ENCODE assay signal across 9 mouse cellular contexts in genomic region chr16:75617651-75618349, GRCm38 (mm10). TPM values are rescaled to one million over a fixed set of nuclear protein-coding genes. Genes with fewer than 3 reads are reported as not detected.
A peak's percentile ranks its signal among the peaks of the same experiment; 100 is the strongest.
DNase-seq lines count a peak whose midpoint lies in the region; ATAC-seq and TF ChIP-seq lines count a peak whose summit lies in the region.
"Had no signal": no experiment of that assay in that cellular context is flagged by ENCODE, and none has a peak within 500 bp of the region (broad histone marks: within the 10 kb centered on the region; RNA-seq: fewer than 3 reads in every experiment).

No protein-coding gene starts in this region.

- TF ChIP-seq CTCF in layer of hippocampus, adult 2 months (conservative IDR thresholded peaks at IDR 0.05) = peak; percentile 81
- TF ChIP-seq CTCF in lung, embryonic 14.5 days (IDR thresholded peaks at IDR 0.05; ENCODE audit: low read depth) = peak; percentile 68

- ATAC-seq in lung, embryonic 14.5 days (ENCODE audit: insufficient read depth) = peak; percentile 41; the same call in 1 of the 2 replicates

- H3K4me1 ChIP-seq in lung, embryonic 14.5 days (ENCODE audit: insufficient read depth) = no peaks in the 10 kb centered on the region
- H3K4me1 ChIP-seq: liver, embryonic 15.5 days had no signal

- DNase-seq in layer of hippocampus, adult 2 months (ENCODE audit: low spot score in 2 of 2) = peak; percentile 19 to 40
- DNase-seq in layer of hippocampus, adult 11-12 months (ENCODE audit: low spot score) = no peak
- peak; percentile 51 for DNase-seq in ES-CJ7 (ENCODE audit: low read depth, low spot score)
- DNase-seq in brain, adult 2 months (ENCODE audit: low read depth, low spot score) = peak; percentile 70
- peak; percentile 2 to 3 for DNase-seq in heart, postnatal 36 days
- peak; percentile 78 for DNase-seq in lung, embryonic 14.5 days
- peak; percentile 16 for DNase-seq in retina, postnatal 7 days (ENCODE audit: low read depth, low spot score)
- no peak for DNase-seq in spleen, postnatal 14 days (ENCODE audit: low spot score in 2 of 2)

- H3K36me3 ChIP-seq in lung, embryonic 14.5 days (ENCODE audit: insufficient read depth) = no peaks in the 10 kb centered on the region
- H3K36me3 ChIP-seq: liver, embryonic 15.5 days had no signal

- H3K4me3 ChIP-seq in layer of hippocampus, adult 2 months = no peak overlapping the region
- no peak overlapping the region for H3K4me3 ChIP-seq in lung, embryonic 14.5 days (ENCODE audit: low read depth, low read length)
- H3K4me3 ChIP-seq: liver, embryonic 15.5 days had no signal

- H3K4me2 ChIP-seq in lung, embryonic 14.5 days = no peak overlapping the region
- H3K4me2 ChIP-seq: liver, embryonic 15.5 days had no signal

- no peak overlapping the region for H3K9ac ChIP-seq in lung, embryonic 14.5 days
- H3K9ac ChIP-seq: liver, embryonic 15.5 days had no signal

- intact Hi-C loops in heart, postnatal 36 days (cut with DNase I) = loop anchor here (1.0 kb wide), 1 partner anchor 1282 kb away; no protein-coding TSS in a partner anchor

- H3K27ac ChIP-seq in layer of hippocampus, adult 2 months = no peak overlapping the region
- no peak overlapping the region for H3K27ac ChIP-seq in lung, embryonic 14.5 days (ENCODE audit: low read depth)
- H3K27ac ChIP-seq: liver, embryonic 15.5 days had no signal

- H3K27me3 ChIP-seq in lung, embryonic 14.5 days (ENCODE audit: insufficient read depth, low read length) = no peaks in the 10 kb centered on the region
- H3K27me3 ChIP-seq: liver, embryonic 15.5 days had no signal

- H3K9me3 ChIP-seq in lung, embryonic 14.5 days (ENCODE audit: low read depth, low read length) = no peaks in the 10 kb centered on the region
- H3K9me3 ChIP-seq: liver, embryonic 15.5 days had no signal

- 72% methylated on average over 2 of the region's 2 CpGs for WGBS in lung, embryonic 14.5 days

RNA-seq across cellular contexts. Expression of gene Rbm11, which starts 25.2 kb away (rescaled TPM):
- 1 to 10 TPM; 6.1 to 7.7 TPM for total RNA-seq in layer of hippocampus, adult 2 months (2021)
- total RNA-seq in heart, postnatal 36 days (2021) = not detected
- 0.42 and 0.45 TPM in 2 replicates for polyA plus RNA-seq in lung, embryonic 14.5 days (2014; fragmentation: Nextera tagmentation; extraction: Ambion mirVana)

RNA-seq across cellular contexts. Expression of gene Lipi, which starts 31.9 kb away (rescaled TPM):
- total RNA-seq in layer of hippocampus, adult 2 months (2021) = under 1 TPM in 1 of 2 experiments, not detected in 1; 0.17 TPM
- not detected for total RNA-seq in heart, postnatal 36 days (2021)
- not detected in 2 replicates for polyA plus RNA-seq in lung, embryonic 14.5 days (2014; fragmentation: Nextera tagmentation; extraction: Ambion mirVana)
- polyA plus RNA-seq: liver, embryonic 15.5 days had no signal

Comparison
In these comparisons a context has a peak if more than half of its experiments do, and no peak if none do; other contexts are left out.
1. DNase-seq: peak in layer of hippocampus, adult 2 months (2 of 2), ES-CJ7 (single experiment), brain, adult 2 months (single experiment), heart, postnatal 36 days (2 of 2), lung, embryonic 14.5 days (single experiment) and retina, postnatal 7 days (single experiment); none in layer of hippocampus, adult 11-12 months (single experiment) and spleen, postnatal 14 days (0 of 2).
2. RNA of gene Rbm11, which starts 25.2 kb away (total RNA-seq): 6.1 to 7.7 TPM in layer of hippocampus, adult 2 months; not detected in heart, postnatal 36 days; every median in the first group is over 4 times any median in the second.